Mouse (Mus musculus) Muller cell, postnatal 12 days (primary cell): ENCODE data around the gene Dhrs1.
A peak's percentile ranks its signal among the peaks of the same experiment; 100 is the strongest.

Experiments
- DNase-seq: peaks from one replicate; pipeline ENCODE4 v3.0.0-alpha.2; 2015; ENCODE audit errors: inconsistent ontology term

Gene Dhrs1

DNA sequence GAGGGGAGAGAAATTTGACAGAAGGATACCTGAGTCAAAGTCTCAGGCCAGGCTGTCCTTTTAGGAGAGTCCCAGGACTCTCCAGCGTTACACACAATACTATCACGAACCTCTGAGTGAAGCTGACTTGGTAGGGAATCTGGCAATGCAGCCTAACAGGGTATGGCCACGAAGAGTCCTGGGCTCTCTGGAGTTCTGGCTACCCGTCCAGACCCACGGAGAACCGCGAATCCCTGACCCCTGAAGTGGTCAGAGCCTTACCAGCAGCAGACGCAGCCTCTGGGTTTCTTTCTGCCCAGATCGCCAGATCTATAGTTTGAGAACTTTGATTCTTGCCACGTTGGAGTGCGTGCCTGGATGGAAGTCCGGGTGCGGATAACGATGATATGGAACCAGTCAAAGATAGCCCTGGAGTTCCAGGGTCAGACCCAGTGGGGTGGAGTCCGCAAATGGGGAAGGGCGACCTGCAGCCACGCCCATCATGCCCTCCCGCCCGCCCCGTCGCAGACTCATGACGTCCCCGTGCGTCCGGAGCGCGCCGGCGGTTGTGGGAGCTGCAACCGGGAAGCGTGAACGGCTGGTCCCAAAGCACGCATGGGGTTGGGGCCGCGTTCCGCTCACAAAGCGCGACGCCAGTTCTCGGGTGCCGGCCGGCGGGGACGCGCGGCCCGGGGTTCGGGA is at the start of gene Dhrs1, which contains the start of gene Nop9:
TSS of gene Dhrs1 (minus strand) at position 511 of the 681 bp plus-strand sequence.
TSS of gene Nop9 (plus strand) at position 514 of the 681 bp plus-strand sequence.
- peak; percentile 91 for DNase-seq

DNA sequence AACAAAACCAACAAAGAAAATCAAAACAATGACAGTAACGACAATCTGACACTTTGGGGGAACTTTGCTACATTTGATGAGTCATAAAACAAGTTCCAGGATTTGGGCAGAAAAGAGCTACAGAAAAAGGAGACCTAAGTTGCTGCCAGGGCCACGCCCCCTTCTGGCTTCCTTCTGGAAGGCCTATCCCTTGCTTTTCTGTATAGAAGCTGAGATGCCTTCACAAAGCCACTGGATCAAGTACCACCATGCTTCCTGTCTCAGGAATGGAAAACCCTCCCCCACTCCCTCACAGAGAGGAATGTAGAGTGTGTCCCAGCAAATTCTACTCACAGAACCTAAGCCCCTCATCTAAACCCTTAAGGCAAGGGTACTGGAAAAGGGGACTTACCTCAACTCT is 48.5 kb upstream of the Dhrs1 start:
- peak; percentile 43 for DNase-seq

DNA sequence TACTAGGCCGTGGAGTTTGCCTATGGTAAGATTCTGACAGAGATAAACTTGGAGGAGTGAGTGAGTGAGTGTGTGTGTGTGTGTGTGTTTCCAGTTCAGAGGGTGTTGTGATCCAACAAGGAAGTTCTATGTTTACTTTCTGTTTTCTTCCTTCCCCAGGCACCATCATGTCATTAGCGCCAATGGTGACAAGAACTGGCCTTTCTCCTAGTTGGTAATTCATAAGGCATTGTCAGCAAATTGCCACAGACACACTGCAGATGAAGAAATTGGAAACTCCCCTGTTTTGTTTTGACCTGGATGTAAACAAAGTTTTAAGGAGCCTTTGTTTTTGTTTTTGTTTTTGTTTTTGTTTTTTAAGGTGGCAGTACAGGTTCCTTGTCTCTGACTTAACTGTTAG is 48.0 kb upstream of the Dhrs1 start:
- no peak for DNase-seq

DNA sequence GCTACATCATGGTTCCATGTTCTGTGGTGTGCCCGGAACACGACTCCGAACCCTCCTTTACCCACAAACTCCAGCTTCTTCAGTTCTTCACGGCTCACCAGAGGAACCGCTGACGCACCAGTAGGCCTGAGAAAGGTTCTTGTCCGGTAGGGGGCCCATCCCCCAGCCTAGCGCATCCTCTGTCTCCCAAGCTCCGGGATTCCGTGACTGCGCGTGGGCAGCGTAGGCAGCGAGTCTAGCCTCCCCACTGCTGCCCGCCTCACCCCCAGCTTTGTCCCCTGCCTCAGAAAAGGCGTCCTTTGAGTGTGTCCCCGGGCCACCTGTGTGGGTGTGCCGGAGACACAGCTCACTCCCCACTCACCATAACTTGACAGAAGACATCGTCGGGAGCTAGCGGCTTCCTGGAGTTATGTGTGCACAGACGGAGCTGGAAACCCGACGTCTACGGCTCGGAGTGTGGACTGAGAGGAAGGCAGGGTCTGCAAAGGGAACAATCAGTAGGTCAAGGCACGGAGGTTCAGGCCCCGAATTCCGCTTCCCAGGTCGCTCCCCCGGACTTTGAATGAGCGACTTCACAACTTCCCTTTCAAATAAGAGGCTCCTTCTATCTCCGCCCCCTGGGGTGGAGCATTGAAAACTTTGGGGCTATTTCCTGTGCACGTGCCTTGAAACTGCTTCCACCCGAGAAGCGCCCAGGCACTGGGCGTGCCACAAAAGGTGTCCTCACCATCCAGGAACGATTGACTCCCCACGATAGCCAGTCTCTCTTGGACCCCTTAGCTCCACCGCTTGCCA is 43.0 kb upstream of the Dhrs1 start, which contains the start of gene Ripk3:
TSS of gene Ripk3 (minus strand) at position 610 of the 795 bp plus-strand sequence.
- DNase-seq = peak; percentile 17

DNA sequence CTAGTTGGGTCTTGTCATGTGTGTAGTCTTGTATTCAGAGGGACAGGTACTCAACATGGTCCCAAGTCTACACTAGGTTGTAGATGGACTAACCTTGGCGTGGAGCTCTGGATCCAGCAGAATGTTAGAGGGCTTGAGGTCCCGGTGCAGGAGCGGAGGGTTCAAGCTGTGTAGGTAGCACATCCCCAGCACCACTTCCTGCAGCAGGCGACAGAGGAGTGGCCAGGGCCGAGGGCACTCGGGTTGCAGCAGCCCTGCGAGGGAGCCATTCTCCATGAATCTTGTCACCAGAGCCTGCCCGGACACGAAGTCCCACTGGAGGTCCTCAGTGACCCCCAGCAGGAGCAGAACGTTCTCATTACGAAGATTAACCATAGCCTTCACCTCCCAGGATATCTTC is 42.2 kb upstream of the Dhrs1 start:
- DNase-seq = no peak

DNA sequence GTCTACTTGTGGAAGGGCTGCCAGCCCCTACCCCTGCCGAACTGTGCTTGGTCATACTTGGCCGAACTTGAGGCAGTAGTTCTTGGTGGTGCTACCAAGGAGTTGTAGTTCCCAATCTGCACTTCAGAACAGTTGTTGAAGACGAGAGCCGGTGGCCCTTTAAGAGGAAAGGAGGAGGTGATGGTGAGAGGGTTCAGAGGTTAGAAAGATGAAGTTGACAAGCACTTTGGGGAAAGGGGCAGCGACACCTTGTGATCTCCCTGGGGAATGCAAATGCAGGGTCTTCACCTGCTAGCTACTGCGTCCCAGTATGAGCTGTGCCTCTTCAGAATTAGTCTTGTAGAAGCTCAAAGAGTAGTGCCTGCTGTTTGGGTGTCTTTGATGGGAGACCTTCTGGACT is 39.7 kb upstream of the Dhrs1 start:
- DNase-seq = no peak

DNA sequence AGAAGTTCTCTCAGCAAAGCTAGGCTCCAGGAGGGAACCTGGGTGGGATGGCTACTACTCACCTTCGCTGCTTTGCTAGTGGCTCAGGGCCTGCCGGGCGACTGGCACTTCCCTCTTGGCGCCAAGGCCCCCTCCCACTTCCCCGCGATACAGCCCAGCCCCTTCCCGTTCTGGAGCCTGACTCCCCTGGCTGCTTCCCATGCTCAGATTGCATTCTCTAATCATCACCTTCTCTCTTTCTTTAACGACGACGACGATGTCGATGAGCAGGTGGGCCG is 38.4 kb upstream of the Dhrs1 start, which contains the start of gene Adcy4:
TSS of gene Adcy4 (minus strand) at position 138 of the 278 bp plus-strand sequence.
- no peak for DNase-seq

DNA sequence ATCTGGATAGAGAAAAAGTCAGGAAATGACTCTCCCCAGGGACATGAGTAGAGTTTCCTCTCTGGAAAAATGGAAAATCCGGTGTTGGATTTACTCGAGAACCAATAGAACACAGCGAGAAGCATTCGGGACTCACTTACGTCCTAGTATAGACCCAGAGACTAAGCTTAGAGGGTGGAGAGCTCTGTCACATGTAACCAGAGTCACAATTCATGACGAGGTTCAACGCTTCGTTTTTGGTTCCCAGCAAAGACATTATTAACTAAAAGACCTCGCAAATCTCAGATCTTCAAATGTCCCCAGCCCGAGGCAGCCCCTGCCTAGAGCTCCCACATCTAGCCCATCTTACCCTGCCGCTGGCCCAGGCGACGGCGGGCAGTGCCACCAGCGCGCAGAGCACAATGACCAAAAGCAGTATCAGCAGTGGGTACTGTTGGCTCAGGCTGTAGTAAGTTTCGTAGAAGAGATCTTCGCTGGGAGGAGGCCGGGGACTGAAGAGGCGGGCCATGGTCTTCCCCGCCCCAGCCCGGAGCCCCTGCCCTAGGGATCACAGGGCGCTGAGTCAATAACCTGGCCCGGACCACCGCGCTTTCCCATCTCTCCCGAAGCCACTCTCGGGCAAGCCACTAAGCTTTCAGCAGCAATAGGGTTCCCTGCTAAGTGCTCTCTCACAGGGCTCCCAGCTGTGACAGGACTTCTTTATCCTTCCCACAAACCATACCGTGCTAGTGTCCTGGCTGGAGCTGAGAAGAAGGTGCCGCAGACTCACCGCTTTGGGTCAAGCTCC is 37.9 kb upstream of the Dhrs1 start:
- no peak for DNase-seq

DNA sequence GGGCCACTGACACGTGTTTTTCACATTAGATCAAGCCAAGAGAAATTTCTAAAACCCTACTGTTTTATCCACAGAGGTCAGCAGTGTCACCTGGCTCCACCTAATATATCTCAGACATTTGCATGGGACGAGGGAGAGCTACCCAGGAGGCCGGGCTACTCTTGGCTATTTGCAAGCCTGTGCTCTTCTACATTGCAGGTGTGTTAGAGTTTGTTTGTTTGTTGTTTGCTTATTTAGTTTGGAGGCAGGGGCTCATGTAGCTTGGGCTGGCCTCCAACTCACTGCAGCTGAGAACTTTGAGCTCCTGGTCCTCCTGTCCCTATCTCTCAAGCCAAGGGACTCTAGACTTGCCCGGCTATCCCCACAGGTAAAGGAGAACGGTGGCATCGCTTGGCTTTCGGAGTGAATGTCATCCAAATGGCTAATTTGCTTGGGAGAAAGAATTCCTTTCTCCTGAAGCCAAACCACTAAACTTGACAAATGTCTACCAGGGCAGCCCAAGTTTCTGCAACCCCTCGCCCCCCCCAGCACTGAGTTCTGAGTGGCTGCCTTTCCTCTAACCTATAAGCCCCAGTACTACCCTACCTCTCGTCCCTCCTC is 37.0 kb upstream of the Dhrs1 start:
- DNase-seq = no peak

DNA sequence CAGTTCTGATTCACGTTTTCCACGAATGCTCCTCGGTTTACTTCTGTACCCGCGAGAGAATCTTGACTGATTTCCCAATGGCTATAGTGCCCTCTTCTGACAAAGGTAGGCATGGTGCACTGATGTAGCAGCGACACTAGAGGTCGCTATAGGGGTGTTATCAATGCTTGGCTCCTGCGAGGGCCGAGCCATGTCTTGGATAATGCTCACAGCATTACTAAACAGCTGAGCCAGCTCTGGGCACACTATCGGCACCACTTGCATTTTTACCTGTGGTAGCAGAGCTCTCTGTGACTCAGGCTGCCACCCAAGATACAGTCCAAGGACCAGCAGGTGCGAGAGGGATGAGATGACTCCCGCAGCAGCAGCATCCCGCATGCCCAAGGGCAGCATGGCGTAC is 35.8 kb upstream of the Dhrs1 start:
- DNase-seq = peak; percentile 47

DNA sequence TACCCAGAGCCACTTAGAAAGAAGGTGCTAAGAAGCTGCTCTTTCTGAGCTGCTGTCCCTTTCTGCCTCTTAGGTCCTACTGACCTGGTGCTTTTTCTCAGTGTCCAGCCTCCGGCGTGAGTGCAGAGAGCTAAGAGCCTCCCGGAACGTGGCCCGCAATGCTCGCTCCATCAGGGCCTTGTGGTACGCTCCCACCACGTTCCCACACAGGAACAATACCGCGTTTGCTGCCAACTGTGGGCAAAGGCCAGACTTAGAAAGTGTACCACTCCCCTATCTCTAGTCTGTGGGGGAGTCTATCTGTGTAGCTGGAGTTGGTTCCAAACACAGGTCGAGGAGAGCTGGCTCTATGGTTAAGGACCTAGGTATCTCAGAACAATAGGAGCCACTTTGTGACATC is 35.2 kb upstream of the Dhrs1 start:
- DNase-seq = no peak

DNA sequence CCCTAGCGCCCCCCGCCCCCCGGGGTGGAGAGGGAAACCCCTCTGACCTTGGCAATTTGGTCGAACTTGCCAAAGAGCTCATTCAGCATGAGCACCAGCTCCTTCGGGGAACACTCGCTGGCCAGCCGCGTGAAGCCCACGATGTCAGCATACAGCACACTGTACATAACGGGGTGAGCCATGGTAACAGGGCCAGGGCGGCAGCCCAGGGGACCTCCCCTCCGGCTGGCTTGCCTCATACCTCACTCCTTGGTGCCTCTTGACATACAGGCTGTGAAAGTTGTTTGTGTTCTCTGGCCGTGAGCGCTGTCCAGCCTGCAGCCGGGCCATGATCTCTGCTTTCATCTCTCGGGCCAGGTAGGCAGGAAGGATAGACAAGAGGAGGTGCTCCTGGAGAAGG is 34.2 kb upstream of the Dhrs1 start:
- DNase-seq = no peak

DNA sequence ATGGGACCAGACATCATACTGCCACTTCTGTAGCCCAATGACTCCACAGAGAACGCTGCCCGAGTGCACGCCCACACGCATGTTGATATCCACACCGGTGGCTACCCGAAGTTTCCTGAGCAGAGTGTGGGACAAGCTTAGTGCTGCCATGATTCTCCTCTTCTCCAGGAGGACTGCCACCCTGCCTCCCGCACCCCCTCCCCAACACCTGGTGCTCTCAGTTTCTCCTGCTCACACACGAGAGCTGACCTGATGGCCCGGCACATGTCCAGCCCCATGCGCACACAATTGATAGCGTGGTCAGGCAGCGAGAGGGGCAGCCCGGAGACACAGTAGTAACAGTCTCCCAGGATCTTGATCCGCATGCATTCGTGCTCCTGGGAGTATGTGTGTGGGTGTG is 33.2 kb upstream of the Dhrs1 start:
- no peak for DNase-seq

DNA sequence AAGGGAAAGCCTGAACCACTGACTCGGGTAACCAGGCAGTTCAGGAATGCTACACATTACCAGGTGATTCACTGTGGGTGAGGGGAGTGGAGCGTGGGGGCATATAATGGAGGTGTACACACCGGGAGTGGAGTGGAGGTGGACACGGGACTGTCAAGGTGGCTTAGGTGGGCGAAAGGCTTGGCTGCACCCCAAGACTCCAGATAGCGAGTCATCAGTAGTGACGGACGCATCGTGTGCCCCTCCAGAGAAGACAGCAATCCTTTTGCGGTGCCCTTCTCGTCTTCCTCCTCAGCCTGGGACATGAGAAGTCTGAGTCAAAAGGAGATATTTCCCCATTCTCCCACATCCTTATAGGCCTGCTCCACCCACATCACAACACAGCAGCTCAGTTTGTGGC is 32.3 kb upstream of the Dhrs1 start:
- DNase-seq = no peak

DNA sequence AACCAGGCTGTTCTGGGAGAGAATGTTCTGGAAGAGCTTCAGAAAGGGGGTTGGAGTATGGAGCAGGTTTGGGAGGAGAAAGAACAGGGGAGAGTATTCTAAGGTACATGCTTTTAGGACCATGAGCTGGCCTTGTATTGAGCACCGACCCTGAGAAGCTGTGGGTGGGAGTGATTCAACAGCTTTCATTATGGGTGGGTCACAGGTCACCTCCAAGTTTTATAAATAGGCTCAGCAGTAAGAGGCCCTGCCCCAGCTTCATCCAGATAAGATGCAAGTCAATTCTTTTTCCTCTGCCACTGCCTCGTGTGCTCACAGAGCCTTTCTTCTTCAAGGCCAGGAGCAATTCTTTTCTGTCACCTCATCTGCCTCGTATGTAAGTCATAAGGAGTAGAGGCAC is 31.7 kb upstream of the Dhrs1 start:
- no peak for DNase-seq

DNA sequence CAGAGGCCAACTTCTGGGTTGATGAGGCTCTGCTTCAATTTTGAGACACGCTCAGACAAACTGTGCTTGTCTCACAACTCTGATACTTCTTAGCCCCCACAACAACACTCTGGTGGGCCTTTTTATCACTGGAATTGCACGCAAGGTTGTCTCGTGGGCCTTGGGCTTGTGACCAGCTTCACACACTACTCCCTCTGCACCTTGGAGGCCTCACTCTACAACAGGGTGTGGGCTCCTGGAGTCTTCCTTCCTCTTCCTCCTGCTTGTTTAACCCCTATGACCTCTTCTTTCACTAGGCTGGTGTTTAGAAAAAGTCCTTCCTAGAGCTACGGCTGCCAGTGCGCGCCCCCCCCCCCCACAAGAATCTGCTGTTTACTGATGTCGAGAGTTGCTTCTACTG is 31.2 kb upstream of the Dhrs1 start:
- no peak for DNase-seq

DNA sequence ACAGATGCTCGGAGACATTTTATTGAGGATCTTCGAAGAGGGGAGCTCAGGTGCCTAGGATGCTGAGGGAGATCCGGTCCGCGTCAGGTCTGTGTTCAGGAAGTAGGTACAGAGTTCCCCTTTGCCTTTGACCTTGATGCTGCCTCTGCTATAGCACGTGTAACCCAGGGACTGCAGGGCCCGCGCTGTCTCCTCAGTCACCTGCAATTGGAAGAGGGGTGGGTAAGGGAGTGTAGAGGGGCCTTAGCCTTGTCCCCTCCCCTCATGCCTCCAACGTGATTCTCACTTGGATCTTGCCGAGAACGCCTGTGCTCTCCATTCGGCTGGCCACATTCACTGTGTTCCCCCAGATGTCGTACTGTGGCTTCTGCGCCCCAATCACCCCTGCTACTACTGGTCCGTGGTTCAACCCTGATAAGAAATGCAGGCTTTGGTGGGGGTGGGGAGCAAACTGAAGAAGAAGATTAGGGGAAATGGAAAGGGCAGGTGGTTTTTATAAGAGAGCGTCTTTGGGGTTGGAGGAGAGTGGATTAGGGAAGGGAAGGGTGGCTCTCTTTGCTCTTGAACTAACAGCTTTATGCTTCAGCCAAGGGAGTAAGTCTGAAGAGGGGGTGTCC is 23.7 kb upstream of the Dhrs1 start:
- no peak for DNase-seq

DNA sequence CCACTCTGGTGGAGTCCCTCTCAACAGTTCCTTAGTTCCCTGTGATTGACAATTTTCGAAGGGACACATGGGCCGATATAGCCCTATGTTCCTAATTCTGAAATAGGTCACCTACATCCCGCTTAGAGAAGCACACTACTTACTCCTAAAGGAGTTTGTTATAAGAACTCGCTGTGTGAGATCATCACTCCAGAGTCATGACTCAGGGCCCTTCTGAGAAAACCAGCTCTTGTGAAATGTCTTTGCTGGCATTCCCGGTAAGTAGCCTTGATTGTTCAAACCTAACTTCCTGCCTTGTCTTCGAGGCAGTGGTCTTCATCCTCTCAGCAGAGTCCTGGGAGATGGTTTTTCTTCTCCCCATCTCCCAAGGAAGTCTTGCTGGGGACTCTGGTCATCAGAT is 23.1 kb upstream of the Dhrs1 start:
- DNase-seq = no peak

DNA sequence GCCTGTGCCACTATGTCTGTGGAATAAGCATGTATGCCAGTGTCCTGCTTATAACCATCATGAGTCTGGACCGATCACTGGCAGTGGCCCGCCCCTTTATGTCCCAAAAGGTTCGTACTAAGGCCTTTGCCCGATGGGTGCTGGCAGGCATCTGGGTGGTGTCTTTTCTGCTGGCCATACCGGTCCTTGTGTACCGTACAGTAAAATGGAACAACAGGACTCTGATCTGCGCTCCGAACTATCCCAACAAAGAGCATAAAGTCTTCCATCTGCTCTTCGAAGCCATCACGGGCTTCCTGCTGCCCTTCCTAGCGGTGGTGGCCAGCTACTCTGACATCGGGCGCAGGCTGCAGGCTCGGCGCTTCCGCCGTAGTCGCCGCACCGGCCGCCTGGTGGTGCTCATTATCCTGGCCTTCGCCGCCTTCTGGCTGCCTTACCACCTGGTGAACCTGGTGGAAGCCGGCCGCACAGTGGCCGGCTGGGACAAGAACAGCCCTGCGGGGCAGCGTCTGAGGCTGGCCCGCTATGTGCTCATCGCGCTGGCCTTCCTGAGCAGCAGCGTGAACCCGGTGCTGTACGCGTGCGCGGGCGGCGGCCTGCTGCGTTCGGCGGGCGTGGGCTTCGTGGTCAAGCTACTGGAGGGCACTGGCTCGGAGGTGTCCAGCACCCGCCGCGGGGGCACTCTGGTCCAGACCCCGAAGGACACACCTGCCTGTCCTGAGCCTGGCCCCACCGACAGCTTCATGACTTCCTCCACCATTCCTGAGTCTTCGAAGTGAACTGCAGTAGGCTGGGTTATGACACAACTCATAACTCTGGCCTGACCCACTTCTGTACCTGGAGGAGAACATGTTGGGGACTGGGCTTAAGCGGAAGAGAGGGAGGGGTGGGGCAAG is 22.3 kb upstream of the Dhrs1 start:
- peak; percentile 59 for DNase-seq

DNA sequence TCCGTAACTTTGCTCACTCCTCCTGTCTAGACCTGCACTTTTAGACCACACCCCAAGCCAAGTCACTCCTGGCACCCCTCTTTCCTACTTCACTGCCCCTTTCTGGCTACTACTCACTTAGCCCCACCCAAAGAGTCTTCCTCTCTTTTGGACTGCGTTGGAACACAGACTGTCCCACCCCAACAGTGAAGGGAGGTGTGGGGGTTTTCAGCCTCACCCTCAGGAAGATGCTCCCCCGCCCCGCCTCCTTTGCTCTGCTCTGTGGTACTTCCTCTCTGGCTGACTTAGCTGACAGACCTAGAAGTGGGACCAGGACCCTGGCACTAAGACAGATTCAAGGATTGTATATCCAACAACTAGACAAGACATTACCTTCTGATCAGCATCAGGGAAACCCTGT is 20.2 kb upstream of the Dhrs1 start, which contains the start of gene Ltb4r1:
TSS of gene Ltb4r1 (plus strand) at position 267 of the 400 bp plus-strand sequence.
- no peak for DNase-seq

DNA sequence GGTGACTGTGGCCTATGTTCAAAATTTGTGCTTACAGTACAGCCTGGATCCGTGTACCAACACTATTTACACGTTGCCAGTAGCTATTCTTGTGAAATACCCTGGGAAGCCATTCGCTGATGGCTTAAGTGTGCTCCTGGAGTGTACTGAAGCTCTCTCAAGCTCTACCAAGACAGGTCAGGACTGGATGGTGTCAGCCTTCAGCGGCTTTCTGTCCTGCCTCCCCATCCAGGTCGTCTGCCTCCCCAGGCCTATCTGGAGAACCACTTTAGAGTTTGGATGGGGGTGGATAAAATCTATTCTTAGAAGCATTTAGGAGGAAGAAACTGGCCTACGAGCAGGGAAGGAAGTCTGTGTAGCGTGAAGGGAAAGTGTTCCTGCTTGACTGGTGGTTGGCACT is 17.7 kb upstream of the Dhrs1 start:
- DNase-seq = no peak
